Mouse (Mus musculus) adrenal gland, postnatal 14 days (tissue): Measurements from ENCODE around the gene Arhgdib. TPM values are rescaled to one million over a fixed set of nuclear protein-coding genes. Genes with fewer than 3 reads are reported as not detected.
A peak's percentile ranks its signal among the peaks of the same experiment; 100 is the strongest.
"Not testable (repeated sequence)": the region's sequence is repeated elsewhere in the genome, so short reads cannot be mapped to it uniquely, and the experiment has no call there.

Experiments
- DNase-seq: peaks from one replicate; pipeline ENCODE4 v3.0.0; 2021; ENCODE audit warnings: mixed read lengths
- long read RNA-seq, 2 experiments: library from polyadenylated mRNA; stranded (forward); transcript quantifications; one replicate each; pipeline ENCODE4 v2.0.0; 2021
- total RNA-seq: library from RNA; stranded (reverse); gene quantifications from 2 replicates; pipeline ENCODE4 v1.2.3, GENCODE M21; 2021

Arhgdib gene
- 24.4 and 62.7 TPM in 2 replicates for total RNA-seq
- long read RNA-seq, experiment 1, transcript Arhgdib-201 (6 exons, 1,193 nt), result major isoform, 19 of 24 reads
- long read RNA-seq, experiment 1, partial matches to known transcripts, result 0 of 24 reads
- long read RNA-seq, experiment 1, other reads (novel, unspliced or antisense), result 1 of 24 reads
- long read RNA-seq, experiment 2, transcript Arhgdib-203 (6 exons, 1,153 nt), result minor isoform, 6 of 19 reads
- long read RNA-seq, experiment 2, transcript Arhgdib-201 (6 exons, 1,193 nt), result major isoform, 12 of 19 reads
- long read RNA-seq, experiment 2, partial matches to known transcripts, result 0 of 19 reads
- long read RNA-seq, experiment 2, other reads (novel, unspliced or antisense), result 0 of 19 reads

GRCm38 (mm10) chr6:136941051-136942021 lies at the start of gene Arhgdib:
TSS of gene Arhgdib (minus strand) at chr6:136941899.
- DNase-seq, result peak; percentile 43

DNA sequence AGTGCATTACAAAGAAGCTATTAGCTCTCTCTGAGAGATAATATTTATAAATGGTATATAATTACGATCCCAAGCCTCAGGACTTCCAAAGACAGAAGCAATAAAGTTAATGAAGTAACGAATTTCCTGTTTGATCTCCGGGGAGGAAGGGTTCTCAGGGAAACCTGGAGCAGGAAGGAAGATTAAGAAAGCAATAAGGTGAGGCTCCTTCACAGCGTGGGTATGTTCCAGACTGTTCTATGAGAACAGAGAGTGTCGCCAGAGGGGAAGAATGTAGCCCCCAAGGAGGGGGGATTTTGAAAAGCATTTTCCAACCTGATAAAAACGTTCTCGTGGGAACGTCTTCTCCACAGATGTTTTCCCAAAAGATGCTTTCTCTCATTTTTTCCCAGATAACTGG lies 48.9 kb upstream of the Arhgdib start:
- DNase-seq, result no peak

DNA sequence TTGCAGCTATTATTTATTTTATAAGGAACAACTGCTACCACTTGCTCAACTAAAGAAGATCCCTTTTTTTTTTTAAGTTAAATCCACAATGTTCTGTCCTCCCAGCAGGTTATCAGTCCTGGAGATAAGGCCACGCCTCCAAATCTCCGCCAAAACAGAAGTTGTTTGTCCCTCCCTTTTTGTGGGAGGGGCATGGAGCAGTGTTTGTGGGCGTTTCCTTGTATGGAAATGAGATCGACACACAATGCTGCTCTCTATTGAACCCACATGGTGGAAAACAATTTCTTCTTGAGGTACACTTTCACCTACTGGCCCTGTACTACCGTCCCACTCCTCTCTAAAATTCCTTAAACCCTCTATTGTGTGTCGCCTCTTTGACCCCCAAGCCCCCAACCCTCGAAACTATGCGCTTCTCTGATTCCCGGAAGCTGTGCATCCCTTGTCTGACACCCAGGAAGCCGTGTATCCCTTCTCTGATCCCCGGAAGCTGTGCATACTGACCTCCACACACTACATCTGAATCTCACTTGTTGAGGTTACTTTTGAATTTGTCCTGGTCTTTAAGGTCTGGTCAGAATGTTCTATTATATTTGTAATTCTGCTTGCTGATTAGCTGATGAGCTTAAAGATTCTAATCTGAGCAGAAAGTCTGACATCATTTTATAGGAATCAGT lies 48.3 kb upstream of the Arhgdib start:
- peak; percentile 42 for DNase-seq

DNA sequence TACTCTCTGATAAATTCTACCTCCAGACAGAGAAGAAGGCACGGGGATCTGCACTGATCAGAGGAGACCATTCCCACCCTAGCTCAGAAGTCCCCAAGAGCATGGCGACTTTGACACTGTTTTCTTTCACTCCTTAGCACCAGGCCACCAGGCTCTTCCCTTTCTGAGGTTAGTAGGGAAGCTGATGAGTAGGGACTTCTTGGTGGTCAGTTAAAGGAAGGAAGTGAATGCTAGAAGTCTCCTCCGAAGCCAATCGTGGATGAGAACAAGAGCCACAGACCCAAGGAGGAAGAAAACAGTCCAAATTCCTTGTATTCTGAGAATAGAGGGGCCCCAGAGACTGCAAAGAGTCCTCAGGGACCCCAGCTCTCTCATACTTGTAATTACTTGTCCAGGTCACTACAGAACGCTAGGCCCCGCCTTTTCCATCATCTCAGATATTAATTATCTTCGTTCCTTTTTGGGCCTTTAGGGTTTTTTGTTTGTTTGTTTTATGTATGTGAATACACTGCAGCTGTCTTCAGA lies 46.9 kb upstream of the Arhgdib start:
- no peak for DNase-seq

DNA sequence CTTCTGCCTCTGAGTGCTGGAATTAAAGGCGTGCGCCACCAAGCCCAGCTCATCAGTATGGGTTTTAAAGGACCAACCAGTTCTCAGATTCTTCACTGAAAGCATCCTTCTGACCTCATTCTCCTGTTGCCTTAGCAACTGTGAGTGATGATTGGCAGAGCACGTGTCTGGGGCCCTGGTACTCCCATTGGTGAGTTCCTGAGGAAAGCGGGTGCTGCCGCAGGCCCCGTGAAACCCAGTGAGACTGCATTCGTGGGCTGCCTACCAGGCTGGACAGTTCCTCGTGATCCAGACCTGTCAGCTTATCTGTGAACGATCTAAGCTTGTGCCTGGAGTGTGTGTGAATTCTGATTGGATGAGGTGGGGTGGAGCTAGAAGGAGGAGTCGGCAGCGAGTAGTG lies 45.0 kb upstream of the Arhgdib start:
- no peak for DNase-seq

GRCm38 (mm10) chr6:136986019-136986418 lies 44.3 kb upstream of the Arhgdib start:
- DNase-seq, result no peak

DNA sequence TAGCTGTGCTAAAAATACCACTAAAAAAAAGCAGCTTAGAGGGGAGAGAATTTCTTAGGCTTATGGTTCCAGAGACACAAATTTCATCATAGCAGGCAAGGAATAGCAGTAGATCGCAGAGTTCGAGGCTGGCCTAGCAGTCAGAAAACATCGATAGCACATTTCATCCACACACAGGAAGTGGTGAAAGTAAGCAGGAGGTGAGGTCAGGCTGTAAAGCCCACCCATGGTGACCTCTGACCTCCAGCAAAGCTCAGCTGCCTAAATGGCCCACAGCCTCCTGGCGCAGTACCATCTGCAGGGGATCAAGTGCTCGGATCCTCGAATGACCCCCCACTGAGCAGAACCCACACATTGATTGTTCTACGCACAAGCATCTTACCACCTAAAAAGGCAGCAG lies 41.5 kb upstream of the Arhgdib start:
- no peak for DNase-seq

DNA sequence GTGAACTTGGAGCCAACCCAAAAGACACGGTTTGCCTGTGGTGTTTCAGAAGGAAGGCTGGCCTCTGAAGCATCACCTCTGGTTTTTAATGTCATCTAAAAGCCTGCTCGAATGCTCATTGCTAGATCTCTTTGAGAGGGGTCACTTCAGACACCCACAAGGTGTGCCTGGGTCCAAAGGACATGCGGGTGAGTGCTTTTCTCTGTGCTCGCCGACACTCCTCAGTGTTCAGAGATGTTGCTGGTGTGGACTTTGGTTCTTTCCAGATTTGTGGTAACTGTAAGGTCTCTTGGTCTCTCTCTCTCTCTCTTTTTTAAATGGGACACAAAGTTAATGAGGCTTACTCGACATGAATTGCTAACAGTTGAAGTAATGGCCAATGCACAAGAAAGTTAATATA lies 40.9 kb upstream of the Arhgdib start:
- no peak for DNase-seq

DNA sequence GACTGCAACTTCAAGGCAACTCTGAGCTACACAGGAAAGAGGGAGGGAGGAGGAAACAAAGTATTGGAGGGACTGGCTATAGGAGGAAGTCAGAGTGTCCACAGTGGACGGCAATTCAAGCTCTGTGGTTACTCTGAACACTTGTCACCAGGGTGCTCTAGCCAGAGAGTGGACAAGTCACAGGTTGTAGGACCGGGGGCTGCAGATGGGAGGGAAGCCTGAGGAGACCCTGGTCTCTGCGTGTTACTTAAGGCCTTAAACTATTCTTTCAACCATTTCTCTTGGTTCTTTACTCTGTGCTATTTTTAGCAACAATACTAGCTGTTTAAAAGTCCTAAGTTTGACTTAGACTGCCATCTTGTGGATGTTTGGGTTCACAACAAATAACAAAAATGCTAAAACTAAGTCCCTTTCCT lies 38.6 kb upstream of the Arhgdib start:
- DNase-seq, result no peak

DNA sequence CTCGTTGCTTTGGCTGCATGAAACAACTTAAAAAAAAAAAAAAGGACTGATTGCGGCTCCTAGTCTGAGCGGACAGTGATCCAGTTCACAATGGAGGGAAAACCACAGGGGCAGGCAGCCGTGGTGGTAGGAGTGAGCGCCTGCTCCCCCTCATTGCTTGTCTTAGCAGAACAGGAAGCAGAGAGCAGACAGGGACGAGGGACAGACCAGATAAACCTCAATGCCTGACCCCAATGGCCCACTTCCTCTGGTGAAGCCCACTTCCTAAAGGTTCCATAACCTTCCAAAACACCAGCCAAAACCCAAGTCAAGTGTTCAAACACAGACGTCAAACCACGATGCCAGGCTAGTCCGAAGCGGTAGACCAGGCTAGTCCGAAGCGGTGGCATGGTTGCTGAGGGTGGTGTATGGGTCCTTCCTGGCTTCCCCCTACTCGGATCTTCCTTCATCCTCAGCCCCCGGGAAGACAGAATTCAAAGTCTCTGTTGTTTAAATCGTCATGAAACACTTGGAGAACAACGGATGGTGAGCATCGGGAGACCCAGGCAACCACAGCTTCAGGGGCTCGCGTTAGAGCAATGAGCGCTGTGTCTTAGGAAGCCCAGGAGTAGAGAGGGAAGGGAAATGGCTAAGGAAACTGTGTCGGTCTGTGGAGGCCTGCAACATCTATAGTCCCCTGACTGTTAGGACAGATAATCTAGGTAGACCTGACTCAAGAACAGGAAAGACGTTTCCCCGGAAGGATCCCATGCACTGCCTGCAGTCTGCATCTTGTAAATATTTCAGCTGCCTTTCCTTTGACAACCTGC lies 37.8 kb upstream of the Arhgdib start:
- no peak for DNase-seq

- DNase-seq, result not testable (repeated sequence)
Measured at GRCm38 (mm10) chr6:136968877-136969276, 27.2 kb upstream of the Arhgdib start.

DNA sequence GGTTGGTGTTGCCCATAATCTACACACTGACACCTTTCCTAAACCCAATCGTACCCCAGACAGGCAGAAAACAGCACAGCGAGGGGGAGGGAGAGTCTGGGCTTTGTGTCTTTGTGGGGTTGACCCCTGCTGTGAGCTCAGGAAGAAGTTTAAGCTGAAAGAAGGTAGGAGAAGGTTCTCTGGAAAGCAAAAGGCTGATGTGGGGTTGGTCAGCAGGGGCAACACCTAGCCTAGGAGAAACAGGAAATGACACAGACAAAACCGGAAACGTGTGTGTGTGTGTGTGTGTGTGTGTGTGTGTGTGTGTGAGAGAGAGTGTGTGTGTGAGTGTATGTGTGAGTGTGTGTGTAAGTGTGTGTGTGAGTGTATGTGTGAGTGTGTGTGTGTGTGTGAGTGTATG lies 25.8 kb upstream of the Arhgdib start:
- no peak for DNase-seq

DNA sequence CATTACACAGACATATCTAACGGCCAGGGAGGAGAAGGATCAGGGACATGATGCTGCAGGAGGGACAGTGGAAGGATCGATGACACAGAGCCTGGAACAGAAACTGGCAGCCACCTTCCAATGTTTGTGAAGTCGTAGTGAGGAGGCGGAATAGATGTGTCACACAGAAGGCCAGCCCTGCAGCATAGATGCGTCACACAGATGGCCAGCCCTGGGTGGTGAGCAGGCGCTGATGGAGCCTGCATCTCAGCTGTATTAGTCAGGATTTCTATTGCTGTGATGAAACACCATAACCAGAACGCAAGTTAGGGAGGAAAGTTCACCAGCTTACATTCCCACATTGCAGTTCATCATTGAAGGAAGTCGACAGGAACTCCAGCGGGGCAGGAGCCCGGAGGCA lies 24.2 kb upstream of the Arhgdib start:
- DNase-seq, result peak; percentile 51

DNA sequence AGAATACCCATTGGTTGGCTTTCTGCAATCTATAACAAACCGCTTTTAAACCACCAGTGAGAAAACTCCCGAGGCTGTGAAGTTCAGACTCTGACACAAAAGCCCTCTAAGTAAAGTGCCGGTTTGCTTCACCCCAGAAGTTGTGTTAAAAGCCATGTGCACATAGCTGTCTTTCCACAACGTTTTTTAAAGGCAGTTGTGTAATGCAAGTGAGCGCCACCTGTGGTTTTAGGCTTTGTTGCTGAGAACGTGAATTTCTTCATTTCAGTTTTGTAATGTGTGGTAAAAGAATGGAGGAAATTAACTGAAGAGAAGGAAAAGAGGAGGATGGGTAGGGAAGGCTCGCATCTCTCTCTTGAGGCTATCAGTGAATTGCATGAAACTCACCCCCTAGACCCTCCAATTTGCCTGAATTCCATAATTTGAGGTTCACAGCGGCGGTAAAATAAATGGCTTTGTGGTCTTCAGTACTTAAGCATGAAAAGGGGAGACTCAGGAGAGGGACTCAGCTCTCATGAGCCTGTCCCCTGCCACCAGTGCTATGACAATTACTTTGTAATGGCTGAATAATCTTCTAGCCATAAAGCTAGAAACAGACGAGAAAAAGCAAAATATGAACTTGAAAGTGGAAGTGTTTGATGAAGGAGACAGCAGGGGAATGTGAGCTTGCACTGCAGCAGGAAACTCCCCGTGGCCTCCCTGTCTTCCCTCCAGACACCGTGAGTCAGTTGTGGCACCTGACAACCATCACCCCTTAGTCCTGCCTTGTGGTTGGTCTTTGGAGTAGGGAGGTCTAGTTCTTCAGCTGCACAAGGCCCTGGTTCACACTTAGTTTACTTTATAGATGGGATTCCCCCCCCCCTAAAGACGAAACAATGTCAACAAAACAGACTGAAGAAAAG lies 23.2 kb upstream of the Arhgdib start:
- DNase-seq, result no peak

GRCm38 (mm10) chr6:136962957-136963356 lies 21.3 kb upstream of the Arhgdib start:
- no peak for DNase-seq

- DNase-seq, result no peak
Measured at GRCm38 (mm10) chr6:136959131-136959530, 17.4 kb upstream of the Arhgdib start.

GRCm38 (mm10) chr6:136957062-136957461 lies 15.4 kb upstream of the Arhgdib start:
- no peak for DNase-seq

GRCm38 (mm10) chr6:136955240-136955639 lies 13.5 kb upstream of the Arhgdib start:
- DNase-seq, result no peak

DNA sequence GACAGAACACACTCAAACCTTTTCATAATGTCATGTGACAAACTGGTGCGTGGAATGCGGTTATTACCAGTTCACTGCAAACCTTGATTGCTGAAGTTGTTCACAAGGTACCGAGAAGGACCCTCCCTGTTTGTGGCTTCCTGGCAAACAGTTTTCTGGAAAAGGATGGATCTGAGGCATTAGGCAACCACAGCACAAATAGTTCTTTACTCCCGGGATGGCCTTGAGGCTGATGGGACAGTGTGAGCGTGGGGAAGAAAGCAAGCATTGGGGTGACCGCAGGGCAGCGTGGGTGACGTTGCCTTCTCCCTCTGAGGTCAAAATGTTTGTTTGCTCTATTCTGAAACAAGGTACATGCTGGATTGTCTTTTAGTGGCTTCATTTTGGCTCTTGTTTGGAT lies 13.0 kb upstream of the Arhgdib start:
- no peak for DNase-seq

- no peak for DNase-seq
Measured at GRCm38 (mm10) chr6:136954192-136954591, 12.5 kb upstream of the Arhgdib start.
